Mouse (Mus musculus) intestine, embryonic 16.5 days (tissue): Measurements from ENCODE around the gene Mrps5. TPM values are rescaled to one million over a fixed set of nuclear protein-coding genes. Genes with fewer than 3 reads are reported as not detected.
A peak's percentile ranks its signal among the peaks of the same experiment; 100 is the strongest.
"Not testable (repeated sequence)": the region's sequence is repeated elsewhere in the genome, so short reads cannot be mapped to it uniquely, and the experiment has no call there.

ENCODE experiments used
- ATAC-seq: fragments of 200-750 bp; cut with Nextera tagmentation; 2 replicates; pipeline ENCODE4 v1.8.0; 2017; ENCODE audit warnings: moderate TSS enrichment, moderate library complexity
- H3K27ac ChIP-seq: fragments of 300-500 bp; sonication (generic); 2 replicates; pipeline ENCODE4 v1.5.1; 2014; ENCODE audit warnings: mild to moderate bottlenecking, low read length
- H3K27me3 ChIP-seq: fragments of 300-500 bp; sonication (generic); replicated peaks from 2 replicates; pipeline ENCODE4 v1.6.1; 2014; ENCODE audit warnings: low read length, control low read depth, mixed read lengths; ENCODE audit not compliant: control insufficient read depth, insufficient read depth
- H3K36me3 ChIP-seq: fragments of 300-500 bp; sonication (generic); 2 replicates; pipeline ENCODE4 v1.6.1; 2014; ENCODE audit warnings: low read length, control low read depth; ENCODE audit not compliant: control insufficient read depth, insufficient read depth
- H3K4me1 ChIP-seq: fragments of 300-500 bp; sonication (generic); 2 replicates; pipeline ENCODE4 v1.6.1; 2014; ENCODE audit warnings: low read length, control low read depth, mixed read lengths; ENCODE audit not compliant: control insufficient read depth, insufficient read depth
- H3K4me2 ChIP-seq: fragments of 300-500 bp; sonication (generic); 2 replicates; pipeline ENCODE4 v1.6.1; 2014; ENCODE audit warnings: low read depth, low read length, control low read depth
- H3K4me3 ChIP-seq: fragments of 300-500 bp; sonication (generic); 2 replicates; pipeline ENCODE4 v1.5.1; 2014; ENCODE audit warnings: mild to moderate bottlenecking, low read length
- H3K9ac ChIP-seq: fragments of 300-500 bp; sonication (generic); 2 replicates; pipeline ENCODE4 v1.6.1; 2014; ENCODE audit warnings: low read depth, low read length
- H3K9me3 ChIP-seq: fragments of 300-500 bp; sonication (generic); 2 replicates; pipeline ENCODE4 v1.6.1; 2016; ENCODE audit warnings: low read length, control low read depth; ENCODE audit not compliant: control insufficient read depth
- WGBS: fragments of 180-500 bp; shearing (Covaris S2); extraction: QIAGEN DNeasy Blood & Tissue Kit; methylation state at CpG from one replicate; pipeline ENCODE4 v1.1.7; 2014; 5-methylcytosine and 5-hydroxymethylcytosine counted together
- polyA plus RNA-seq: library from polyadenylated mRNA; unstranded; fragments of >200 nt; fragmentation: Nextera tagmentation; extraction: Ambion mirVana; gene quantifications from 2 replicates; pipeline ENCODE4 v1.2.1, GENCODE M21; 2015

Gene Mrps5
- polyA plus RNA-seq, 1 experiment from 2014 or later, result 162 TPM

DNA sequence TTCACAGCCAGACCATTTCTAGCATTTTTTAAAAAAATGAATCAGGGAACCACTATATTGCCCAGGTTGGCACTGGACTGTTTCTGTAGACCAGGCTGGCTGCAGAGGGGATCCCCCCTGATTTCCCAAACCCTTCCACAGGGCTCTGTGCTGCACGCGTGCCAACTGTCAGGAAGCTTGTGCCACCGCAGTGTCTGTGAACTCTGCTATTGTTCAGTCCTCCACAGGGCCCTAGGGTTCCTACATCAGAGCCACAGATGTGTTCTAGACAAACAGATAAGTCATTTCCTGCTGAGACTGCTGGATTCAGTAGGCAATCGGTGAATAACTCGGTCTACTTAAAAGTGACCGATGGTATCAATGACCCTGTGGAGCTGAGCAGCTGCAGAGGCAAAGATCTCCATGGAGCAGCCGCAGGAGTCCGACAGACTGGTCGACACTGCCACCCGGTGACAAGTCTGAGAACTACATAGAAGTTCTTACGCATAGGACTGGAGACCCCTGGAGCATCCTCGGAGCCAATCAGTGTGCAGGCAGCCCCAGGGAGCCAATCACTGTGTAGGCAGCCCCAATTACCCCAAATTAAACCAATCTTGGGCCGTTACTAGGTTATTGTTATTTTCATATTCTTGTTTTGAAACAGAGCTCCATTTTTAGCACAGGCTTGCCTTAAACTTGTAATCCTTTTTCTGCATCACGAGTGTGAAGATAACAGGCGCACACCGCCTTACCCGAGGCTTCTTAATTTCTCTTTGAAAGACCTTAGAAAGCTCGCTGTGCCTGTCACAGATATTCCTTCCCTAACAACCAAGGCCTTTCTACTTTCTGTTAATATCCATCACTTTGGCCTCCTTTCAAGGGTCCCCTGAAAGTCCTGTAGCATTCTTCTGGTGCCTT lies 27.7 kb upstream of the Mrps5 start:
- H3K27ac ChIP-seq, result no peak overlapping the region
- peak; percentile 95 for ATAC-seq
- H3K9ac ChIP-seq, result 0 out of 2 replicates have a peak overlapping the region, but pooled peaks have one; percentile 21
- H3K4me1 ChIP-seq, result no peaks in the 10 kb centered on the region
- no peak overlapping the region for H3K4me3 ChIP-seq
- H3K36me3 ChIP-seq, result no peaks in the 10 kb centered on the region
- H3K27me3 ChIP-seq, result 0 out of 2 replicates have a peak, but pooled peaks cover under 1% of the 10 kb centered on the region
- WGBS, result 20% methylated on average over 18 of the region's 18 CpGs
- 0 out of 2 replicates have a peak overlapping the region, but pooled peaks have one; percentile 24 for H3K4me2 ChIP-seq
- no peaks in the 10 kb centered on the region for H3K9me3 ChIP-seq

DNA sequence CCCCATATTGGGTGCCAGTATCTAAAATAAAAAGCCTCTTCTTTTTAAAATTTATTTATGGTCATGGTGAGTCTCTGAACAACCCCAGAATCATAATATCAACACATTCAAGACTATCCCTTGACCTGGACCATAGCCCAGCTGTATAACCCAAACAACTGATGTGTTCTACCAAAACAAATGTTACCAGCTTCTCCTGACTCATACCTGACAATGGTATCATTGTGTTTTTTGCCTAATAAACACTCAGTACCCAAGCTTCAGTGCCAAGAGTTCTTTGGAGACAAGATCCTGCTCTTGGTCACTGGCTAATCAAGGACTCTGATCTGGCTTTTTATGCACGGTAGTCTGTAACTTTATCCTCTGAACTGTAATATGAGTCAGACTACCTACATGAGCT lies 13.7 kb upstream of the Mrps5 start:
- H3K9me3 ChIP-seq, result no peaks in the 10 kb centered on the region
- no peaks in the 10 kb centered on the region for H3K4me1 ChIP-seq
- peaks cover 10% of the 10 kb centered on the region; the same call in 1 of the 2 replicates for H3K36me3 ChIP-seq
- no peaks in the 10 kb centered on the region for H3K27me3 ChIP-seq
- H3K4me3 ChIP-seq, result no peak overlapping the region
- H3K27ac ChIP-seq, result no peak overlapping the region
- 58% methylated on average over 1 of the region's 1 CpGs for WGBS
- ATAC-seq, result no peak
- no peak overlapping the region for H3K4me2 ChIP-seq
- no peak overlapping the region for H3K9ac ChIP-seq

DNA sequence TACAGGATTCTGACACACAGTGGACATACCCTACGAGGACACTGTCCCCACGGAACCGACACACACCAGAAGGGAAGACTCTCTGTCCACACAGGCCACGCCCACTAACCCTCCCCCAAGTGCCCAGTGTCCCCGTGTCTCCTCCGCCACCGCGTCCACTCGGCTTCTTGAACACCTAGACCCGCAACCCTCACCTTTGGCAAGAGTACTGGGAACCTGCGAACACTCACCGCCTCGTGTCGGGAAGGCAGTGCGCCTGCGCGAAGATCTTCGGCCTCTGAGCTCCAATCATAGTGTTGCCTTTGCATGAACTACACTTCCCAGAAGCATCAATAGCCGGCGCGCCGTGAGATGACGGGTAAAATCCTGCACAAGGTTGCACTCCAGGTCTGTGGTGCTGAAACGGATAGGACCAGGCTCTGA lies 2.6 kb upstream of the Mrps5 start:
- Histone ChIP-seq H3K27ac (no peak overlapping the region), H3K36me3 (no peaks in the 10 kb centered on the region), H3K9ac (peak overlapping the region; percentile 78), H3K27me3 (no peaks in the 10 kb centered on the region), H3K4me1 (peaks cover 16% of the 10 kb centered on the region), H3K4me3 (peak overlapping the region; percentile 71), H3K9me3 (no peaks in the 10 kb centered on the region), H3K4me2 (peak overlapping the region; percentile 73)
- 0% methylated on average over 24 of the region's 24 CpGs for WGBS
- peak; percentile 89 for ATAC-seq

DNA sequence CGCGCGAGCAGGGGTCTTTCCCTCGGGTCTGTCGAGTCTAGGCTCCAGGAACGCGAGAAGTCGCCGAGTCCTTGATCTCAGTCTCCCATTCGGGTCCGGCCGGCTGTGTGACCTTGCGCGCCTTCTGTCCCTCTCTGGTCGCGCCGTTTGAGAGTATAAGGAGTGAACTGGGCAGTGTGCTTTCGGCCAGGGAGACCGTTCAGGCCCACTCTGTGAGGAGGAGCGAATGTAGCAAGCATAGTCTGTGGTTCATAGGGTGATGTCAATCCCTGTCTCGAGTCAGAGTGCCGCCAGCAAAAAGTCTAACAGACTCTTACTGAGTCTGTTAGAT lies 457 bp downstream of the Mrps5 start:
- H3K27ac ChIP-seq, result peak overlapping the region; percentile 89
- H3K36me3 ChIP-seq, result no peaks in the 10 kb centered on the region
- WGBS, result under 1% methylated on average over 22 of the region's 22 CpGs

DNA sequence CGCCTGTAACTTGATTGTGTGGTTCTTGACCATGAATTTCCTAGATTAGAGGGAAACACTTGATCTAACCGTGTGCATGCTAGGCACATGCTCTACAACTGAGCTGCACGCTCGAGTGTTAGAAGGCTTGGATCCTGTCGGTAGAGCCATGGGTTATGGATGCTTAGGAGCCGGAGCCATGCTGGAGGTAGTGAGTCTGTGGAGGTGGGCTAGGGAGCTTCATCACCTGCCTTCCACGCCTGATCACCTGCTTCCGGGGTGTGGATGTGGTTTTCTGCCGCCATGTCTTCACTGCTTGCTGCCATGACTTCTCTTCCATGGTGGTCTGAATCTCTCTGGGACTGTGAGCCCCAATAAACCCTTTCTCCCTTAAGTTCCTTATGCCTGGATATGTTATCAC lies 1.9 kb downstream of the Mrps5 start:
- Histone ChIP-seq H3K36me3 (no peaks in the 10 kb centered on the region), H3K4me2 (no peak overlapping the region), H3K4me1 (peaks cover 21% of the 10 kb centered on the region), H3K9ac (no peak overlapping the region), H3K4me3 (no peak overlapping the region), H3K27me3 (no peaks in the 10 kb centered on the region), H3K27ac (no peak overlapping the region), H3K9me3 (no peaks in the 10 kb centered on the region)
- WGBS, result 91% methylated on average over 9 of the region's 9 CpGs
- ATAC-seq, result no peak

More for the DNA sequence above, 457 bp downstream of the Mrps5 start:
- H3K9me3 ChIP-seq, result no peaks in the 10 kb centered on the region
- H3K4me1 ChIP-seq, result peaks cover 24% of the 10 kb centered on the region
- peak; percentile 39 for ATAC-seq
- no peaks in the 10 kb centered on the region for H3K27me3 ChIP-seq
- peak overlapping the region; percentile 70 for H3K4me3 ChIP-seq
- H3K4me2 ChIP-seq, result peak overlapping the region; percentile 55
- peak overlapping the region; percentile 85 for H3K9ac ChIP-seq

DNA sequence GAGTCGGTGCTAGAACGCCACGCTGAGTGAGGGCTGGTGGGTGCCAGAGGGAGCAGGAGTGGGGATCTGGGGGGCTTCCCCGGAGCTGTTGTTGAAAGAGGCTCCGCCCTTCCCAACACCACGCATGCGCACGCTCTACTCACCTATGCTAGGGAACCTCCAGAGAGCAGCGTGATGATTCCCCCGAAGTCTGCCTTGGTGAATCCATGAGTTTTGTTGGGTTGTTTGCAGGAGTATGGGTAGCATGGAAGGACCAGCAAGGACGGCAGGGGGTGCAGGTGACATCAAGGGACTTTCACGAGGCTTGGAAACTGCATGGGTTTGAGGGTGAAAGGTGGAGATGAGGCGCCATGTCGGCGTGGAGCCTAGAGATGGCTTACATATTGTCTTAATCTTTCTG lies 3.2 kb downstream of the Mrps5 start:
- no peak overlapping the region for H3K4me2 ChIP-seq

DNA sequence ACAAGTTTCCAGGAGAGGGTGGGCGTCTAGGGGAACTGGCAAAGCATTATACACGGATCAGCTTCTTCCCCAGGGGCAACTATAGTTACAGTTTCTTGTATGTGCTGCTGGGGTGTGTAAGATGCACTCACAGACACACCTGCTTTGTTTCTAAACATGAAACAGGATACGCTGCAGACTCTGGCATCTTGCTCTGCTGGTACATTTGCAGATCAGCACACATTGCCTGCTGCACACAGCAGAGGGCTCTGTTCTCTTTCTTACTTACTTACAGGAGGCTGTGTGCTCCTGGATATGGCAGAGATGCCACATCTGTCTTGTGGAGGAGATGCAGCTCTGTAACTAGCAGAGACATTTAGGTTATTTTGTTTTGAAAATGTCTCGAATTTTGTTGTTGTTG lies 3.8 kb downstream of the Mrps5 start:
- no peak for ATAC-seq
- peaks cover 3% of the 10 kb centered on the region; the same call in 1 of the 2 replicates for H3K36me3 ChIP-seq

More for the DNA sequence above, 3.2 kb downstream of the Mrps5 start:
- no peak overlapping the region for H3K4me3 ChIP-seq
- no peaks in the 10 kb centered on the region for H3K9me3 ChIP-seq
- H3K27me3 ChIP-seq, result no peaks in the 10 kb centered on the region
- H3K36me3 ChIP-seq, result no peaks in the 10 kb centered on the region
- H3K9ac ChIP-seq, result no peak overlapping the region
- 69% methylated on average over 15 of the region's 15 CpGs for WGBS
- H3K4me1 ChIP-seq, result peaks cover 19% of the 10 kb centered on the region
- no peak for ATAC-seq
- no peak overlapping the region for H3K27ac ChIP-seq

DNA sequence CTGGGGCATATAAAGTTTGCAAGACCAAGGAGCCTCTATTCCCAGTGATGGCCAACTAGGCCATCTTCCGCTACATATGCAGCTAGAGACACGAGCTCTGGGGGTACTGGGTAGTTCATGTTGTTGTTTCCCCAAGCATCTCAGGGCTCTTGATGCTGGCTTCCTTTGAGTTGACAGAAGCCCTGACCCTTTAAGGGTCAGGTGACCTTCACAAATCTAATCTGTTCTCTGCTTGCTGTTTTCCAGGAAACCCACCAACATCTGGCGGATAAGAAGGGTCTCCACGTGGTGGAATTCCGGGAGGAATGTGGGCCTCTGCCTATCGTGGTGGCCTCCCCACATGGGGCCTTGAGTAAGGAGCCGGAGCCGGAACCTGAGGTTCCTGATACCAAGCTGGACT lies 16.4 kb downstream of the Mrps5 start:
- H3K4me3 ChIP-seq, H3K4me2 ChIP-seq, ATAC-seq, H3K9ac ChIP-seq, H3K4me1 ChIP-seq, H3K27ac ChIP-seq, H3K36me3 ChIP-seq, H3K9me3 ChIP-seq, H3K27me3 ChIP-seq: not testable (repeated sequence)
- 93% methylated on average over 5 of the region's 8 CpGs for WGBS

More for the DNA sequence above, 3.8 kb downstream of the Mrps5 start:
- Histone ChIP-seq H3K4me1 (peaks cover 19% of the 10 kb centered on the region), H3K9me3 (no peaks in the 10 kb centered on the region), H3K9ac (no peak overlapping the region), H3K4me2 (no peak overlapping the region), H3K4me3 (no peak overlapping the region), H3K27ac (no peak overlapping the region), H3K27me3 (no peaks in the 10 kb centered on the region)
- 78% methylated on average over 4 of the region's 4 CpGs for WGBS

DNA sequence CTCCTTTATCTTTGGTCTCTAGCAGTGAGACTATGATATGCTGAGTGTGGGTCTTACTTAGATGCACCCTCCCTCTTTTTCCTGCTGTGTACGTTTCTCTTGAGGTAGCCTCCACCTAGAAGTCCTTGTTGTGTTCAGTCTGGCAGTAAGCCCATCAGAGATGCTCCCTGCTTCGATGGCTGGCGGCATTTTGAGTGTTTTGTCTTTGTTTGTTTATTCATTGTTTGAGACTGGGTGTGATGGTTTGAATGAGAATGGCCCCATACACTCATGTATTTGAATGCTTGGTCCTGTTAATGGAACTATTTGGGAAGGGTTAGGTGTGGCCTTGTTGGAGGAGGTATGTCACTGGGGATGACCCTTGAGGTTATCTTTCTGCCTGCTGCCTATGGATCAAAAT lies 18.2 kb downstream of the Mrps5 start:
- no peak overlapping the region for H3K4me2 ChIP-seq
- no peaks in the 10 kb centered on the region for H3K4me1 ChIP-seq
- H3K27ac ChIP-seq, result no peak overlapping the region
- 89% methylated on average over 3 of the region's 3 CpGs for WGBS
- H3K36me3 ChIP-seq, result peaks cover 7% of the 10 kb centered on the region
- no peaks in the 10 kb centered on the region for H3K27me3 ChIP-seq
- H3K9me3 ChIP-seq, result no peaks in the 10 kb centered on the region
- H3K9ac ChIP-seq, result no peak overlapping the region
- no peak overlapping the region for H3K4me3 ChIP-seq
- no peak for ATAC-seq
